Mouse (Mus musculus): Measurements from ENCODE around the gene Anp32b. TPM values are rescaled to one million over a fixed set of nuclear protein-coding genes. Genes with fewer than 3 reads are reported as not detected.
A peak's percentile ranks its signal among the peaks of the same experiment; 100 is the strongest.

Anp32b gene
- polyA plus RNA-seq (2015; fragmentation: Nextera tagmentation; extraction: Ambion mirVana): 290 and 292 TPM in 2 replicates

GRCm38 (mm10) chr4:46450519-46451131 is at the start of gene Anp32b:
Anp32b (plus strand) TSS chr4:46450902.
- Histone ChIP-seq H3K4me1 (peaks cover 32% of the 10 kb centered on the region), H3K27me3 (no peaks in the 10 kb centered on the region), H3K36me3 (no peaks in the 10 kb centered on the region), H3K9ac (peak within 1 kb of the TSS; percentile 99), H3K4me3 (peak within 1 kb of the TSS; percentile 87), H3K4me2 (peak within 1 kb of the TSS; percentile 84), H3K9me3 (no peaks in the 10 kb centered on the region), H3K27ac (peak within 1 kb of the TSS; percentile 99)
- ATAC-seq (ENCODE audit: borderline replicate concordance, extremely low read depth, low FRiP score, low TSS enrichment): peak; percentile 95
- under 1% methylated on average over 66 of the region's 66 CpGs for WGBS

GRCm38 (mm10) chr4:46404042-46404795 is 46.5 kb upstream of the Anp32b start:
- ATAC-seq (ENCODE audit: borderline replicate concordance, extremely low read depth, low FRiP score, low TSS enrichment): peak; percentile 67; the same call in 1 of the 2 replicates
- no peak overlapping the region for H3K4me2 ChIP-seq

GRCm38 (mm10) chr4:46406966-46407703 is 43.6 kb upstream of the Anp32b start:
- H3K27ac ChIP-seq: no peak overlapping the region
- H3K9me3 ChIP-seq: no peaks in the 10 kb centered on the region
- WGBS: 87% methylated on average over 8 of the region's 8 CpGs
- no peaks in the 10 kb centered on the region for H3K36me3 ChIP-seq
- no peaks in the 10 kb centered on the region for H3K27me3 ChIP-seq
- no peak overlapping the region for H3K4me3 ChIP-seq
- no peak overlapping the region for H3K9ac ChIP-seq
- no peaks in the 10 kb centered on the region for H3K4me1 ChIP-seq
- H3K4me2 ChIP-seq: no peak overlapping the region
- ATAC-seq (ENCODE audit: borderline replicate concordance, extremely low read depth, low FRiP score, low TSS enrichment): peak; percentile 46; the same call in 1 of the 2 replicates

More at GRCm38 (mm10) chr4:46404042-46404795, 46.5 kb upstream of the Anp32b start:
- no peaks in the 10 kb centered on the region for H3K36me3 ChIP-seq
- no peak overlapping the region for H3K4me3 ChIP-seq
- 54% methylated on average over 6 of the region's 6 CpGs for WGBS
- no peaks in the 10 kb centered on the region for H3K9me3 ChIP-seq
- no peaks in the 10 kb centered on the region for H3K27me3 ChIP-seq
- no peak overlapping the region for H3K9ac ChIP-seq
- H3K4me1 ChIP-seq: no peaks in the 10 kb centered on the region
- H3K27ac ChIP-seq: no peak overlapping the region

GRCm38 (mm10) chr4:46410677-46411076 is 40.0 kb upstream of the Anp32b start:
- Histone ChIP-seq H3K9me3 (no peaks in the 10 kb centered on the region), H3K4me3 (no peak overlapping the region), H3K4me1 (no peaks in the 10 kb centered on the region), H3K4me2 (no peak overlapping the region), H3K9ac (no peak overlapping the region), H3K27ac (no peak overlapping the region), H3K27me3 (no peaks in the 10 kb centered on the region), H3K36me3 (no peaks in the 10 kb centered on the region)
- 84% methylated on average over 5 of the region's 5 CpGs for WGBS
- no peak for ATAC-seq (ENCODE audit: borderline replicate concordance, extremely low read depth, low FRiP score, low TSS enrichment)

- Histone ChIP-seq H3K4me2 (no peak overlapping the region), H3K4me3 (no peak overlapping the region), H3K27ac (no peak overlapping the region), H3K9me3 (no peaks in the 10 kb centered on the region), H3K4me1 (no peaks in the 10 kb centered on the region), H3K27me3 (no peaks in the 10 kb centered on the region), H3K9ac (no peak overlapping the region), H3K36me3 (no peaks in the 10 kb centered on the region)
- ATAC-seq (ENCODE audit: borderline replicate concordance, extremely low read depth, low FRiP score, low TSS enrichment): no peak
- 76% methylated on average over 6 of the region's 6 CpGs for WGBS
Measured at GRCm38 (mm10) chr4:46411489-46411888, 39.2 kb upstream of the Anp32b start.

- Histone ChIP-seq H3K9me3 (no peaks in the 10 kb centered on the region), H3K4me1 (no peaks in the 10 kb centered on the region), H3K27me3 (no peaks in the 10 kb centered on the region), H3K9ac (no peak overlapping the region), H3K4me2 (no peak overlapping the region), H3K4me3 (no peak overlapping the region), H3K36me3 (no peaks in the 10 kb centered on the region), H3K27ac (no peak overlapping the region)
- WGBS: 43% methylated on average over 1 of the region's 1 CpGs
- ATAC-seq (ENCODE audit: borderline replicate concordance, extremely low read depth, low FRiP score, low TSS enrichment): no peak
Measured at GRCm38 (mm10) chr4:46412113-46412512, 38.6 kb upstream of the Anp32b start.

- Histone ChIP-seq H3K9me3 (no peaks in the 10 kb centered on the region), H3K4me2 (no peak within 1 kb of the TSS), H3K36me3 (no peaks in the 10 kb centered on the region), H3K4me1 (no peaks in the 10 kb centered on the region), H3K9ac (no peak within 1 kb of the TSS), H3K4me3 (no peak within 1 kb of the TSS), H3K27ac (no peak within 1 kb of the TSS), H3K27me3 (no peaks in the 10 kb centered on the region)
- ATAC-seq (ENCODE audit: borderline replicate concordance, extremely low read depth, low FRiP score, low TSS enrichment): no peak
- 65% methylated on average over 7 of the region's 7 CpGs for WGBS
Measured at GRCm38 (mm10) chr4:46413406-46413805, 37.3 kb upstream of the Anp32b start, which contains the start of gene Hemgn. Hemgn (minus strand) TSS chr4:46413506.

- no peaks in the 10 kb centered on the region for H3K4me1 ChIP-seq
- ATAC-seq (ENCODE audit: borderline replicate concordance, extremely low read depth, low FRiP score, low TSS enrichment): no peak
- no peak overlapping the region for H3K27ac ChIP-seq
- WGBS: 51% methylated on average over 3 of the region's 3 CpGs
- no peaks in the 10 kb centered on the region for H3K36me3 ChIP-seq
- H3K4me2 ChIP-seq: no peak overlapping the region
- H3K9me3 ChIP-seq: no peaks in the 10 kb centered on the region
- no peak overlapping the region for H3K4me3 ChIP-seq
- H3K9ac ChIP-seq: no peak overlapping the region
- no peaks in the 10 kb centered on the region for H3K27me3 ChIP-seq
Measured at GRCm38 (mm10) chr4:46417491-46417890, 33.2 kb upstream of the Anp32b start.

GRCm38 (mm10) chr4:46418851-46419250 is 31.9 kb upstream of the Anp32b start:
- H3K36me3 ChIP-seq: no peaks in the 10 kb centered on the region
- no peaks in the 10 kb centered on the region for H3K9me3 ChIP-seq
- WGBS: 68% methylated on average over 9 of the region's 9 CpGs
- no peak overlapping the region for H3K4me2 ChIP-seq
- no peak overlapping the region for H3K4me3 ChIP-seq
- H3K27me3 ChIP-seq: no peaks in the 10 kb centered on the region
- no peak for ATAC-seq (ENCODE audit: borderline replicate concordance, extremely low read depth, low FRiP score, low TSS enrichment)
- no peak overlapping the region for H3K9ac ChIP-seq
- H3K4me1 ChIP-seq: no peaks in the 10 kb centered on the region
- H3K27ac ChIP-seq: no peak overlapping the region

GRCm38 (mm10) chr4:46422625-46423024 is 28.1 kb upstream of the Anp32b start:
- no peak for ATAC-seq (ENCODE audit: borderline replicate concordance, extremely low read depth, low FRiP score, low TSS enrichment)
- Histone ChIP-seq H3K27me3 (no peaks in the 10 kb centered on the region), H3K4me2 (no peak overlapping the region), H3K36me3 (no peaks in the 10 kb centered on the region), H3K4me3 (no peak overlapping the region), H3K4me1 (no peaks in the 10 kb centered on the region), H3K27ac (no peak overlapping the region), H3K9ac (no peak overlapping the region), H3K9me3 (no peaks in the 10 kb centered on the region)
- 63% methylated on average over 8 of the region's 8 CpGs for WGBS

- Histone ChIP-seq H3K36me3 (no peaks in the 10 kb centered on the region), H3K9me3 (no peaks in the 10 kb centered on the region), H3K4me1 (no peaks in the 10 kb centered on the region), H3K4me2 (no peak overlapping the region), H3K27ac (no peak overlapping the region), H3K27me3 (no peaks in the 10 kb centered on the region), H3K4me3 (no peak overlapping the region), H3K9ac (no peak overlapping the region)
- ATAC-seq (ENCODE audit: borderline replicate concordance, extremely low read depth, low FRiP score, low TSS enrichment): no peak
- WGBS: 54% methylated on average over 10 of the region's 10 CpGs
Measured at GRCm38 (mm10) chr4:46428903-46429499, 21.7 kb upstream of the Anp32b start.
